Mouse (Mus musculus) testis, adult 2 months (tissue): ENCODE measurements around the gene Rtn2.

Experiments
- CTCF ChIP-seq: fragments of 200-500 bp; IDR thresholded peaks from 2 replicates; pipeline ENCODE4 v1.5.1; 2012; ENCODE audit warnings: low read depth, mild to moderate bottlenecking, inconsistent platforms, low read length, moderate library complexity; ENCODE audit not compliant: control insufficient read depth, insufficient read depth, insufficient replicate concordance
- POLR2A ChIP-seq: fragments of 200-500 bp; IDR thresholded peaks from 2 replicates; pipeline ENCODE4 v1.6.1; 2012; ENCODE audit warnings: low read depth, mild to moderate bottlenecking, inconsistent platforms, low read length, moderate library complexity; ENCODE audit not compliant: control insufficient read depth

DNA sequence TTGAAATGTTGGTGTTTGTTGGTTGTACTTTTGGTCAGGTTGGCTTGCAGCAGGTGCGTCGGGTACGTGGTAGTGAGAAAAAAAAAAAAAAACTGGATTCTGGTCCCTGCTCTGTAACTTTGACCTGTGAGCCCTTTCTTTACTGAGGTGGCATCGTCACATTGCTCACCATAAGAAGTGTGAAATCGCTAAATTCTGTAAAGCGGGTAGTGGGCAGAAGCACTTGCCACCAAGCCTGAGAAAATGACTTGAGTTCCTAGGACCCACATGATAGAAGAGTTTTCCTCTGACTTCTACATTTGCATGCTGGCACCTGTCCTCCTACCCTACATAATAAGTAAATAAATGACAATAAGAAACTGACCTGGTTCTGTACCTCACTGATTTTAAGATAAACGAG, 38.2 kb downstream of the Rtn2 start:
- TF ChIP-seq POLR2A (no peak), CTCF (no peak)
